Mouse (Mus musculus): ENCODE measurements at regions not wholly inside any gene's neighbourhood (a gene's known extent, or its start where the extent isn't known, plus 50 kb on each side); places are given as distances from the start of the nearest gene placed in this dataset.

DNA sequence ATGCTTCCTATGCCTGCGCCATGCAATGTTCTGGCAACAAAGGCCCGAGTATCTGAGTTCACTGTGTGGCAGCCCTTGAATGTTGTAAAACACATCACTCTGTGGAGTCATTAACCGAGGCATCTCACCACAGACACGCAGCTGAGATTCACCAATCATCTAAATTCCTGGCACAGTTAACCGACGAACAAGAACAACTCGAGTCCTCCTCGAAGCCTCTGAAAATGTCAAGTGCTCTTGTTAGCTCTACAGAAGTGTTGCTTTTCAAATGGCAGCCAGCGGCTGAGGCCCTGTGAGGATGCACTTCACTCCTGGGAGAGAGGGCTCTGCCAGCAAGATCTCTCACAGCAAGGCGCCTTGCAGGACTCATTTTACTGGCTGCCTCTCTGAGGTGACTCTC is 173.0 kb downstream of the Syk start:
- TF ChIP-seq CTCF (IDR thresholded peaks at IDR 0.05; ENCODE audit: low read depth) (no peak), EP300 (IDR thresholded peaks at IDR 0.05; ENCODE audit: low read depth) (no peak)
